Mouse (Mus musculus) intestine, embryonic 14.5 days (tissue): ENCODE data around the gene Thrap3. TPM values are rescaled to one million over a fixed set of nuclear protein-coding genes. Genes with fewer than 3 reads are reported as not detected.
"Not testable (repeated sequence)": the region's sequence is repeated elsewhere in the genome, so short reads cannot be mapped to it uniquely, and the experiment has no call there.

Source experiments
- ATAC-seq: fragments of 200-750 bp; cut with Nextera tagmentation; replicated peaks from 2 replicates; pipeline ENCODE4 v1.8.0; 2017; ENCODE audit warnings: low read depth, moderate number of reproducible peaks, moderate TSS enrichment, moderate library complexity; ENCODE audit not compliant: low FRiP score, low TSS enrichment
- DNase-seq: peaks from one replicate; pipeline ENCODE4 v3.0.0-alpha.2; 2018; ENCODE audit warnings: low spot score
- H3K27ac ChIP-seq: fragments of 300-500 bp; sonication (generic); 2 replicates; pipeline ENCODE4 v1.5.1; 2014; ENCODE audit warnings: low read depth, mild to moderate bottlenecking, control low read depth
- H3K27me3 ChIP-seq: fragments of 300-500 bp; sonication (generic); replicated peaks from 2 replicates; pipeline ENCODE4 v1.6.1; 2014; ENCODE audit warnings: low read length, control low read depth; ENCODE audit not compliant: control insufficient read depth, insufficient read depth
- H3K36me3 ChIP-seq: fragments of 300-500 bp; sonication (generic); 2 replicates; pipeline ENCODE4 v1.6.1; 2014; ENCODE audit warnings: low read length, control low read depth; ENCODE audit not compliant: control insufficient read depth, insufficient read depth
- H3K4me1 ChIP-seq: fragments of 300-500 bp; sonication (generic); replicated peaks from 2 replicates; pipeline ENCODE4 v1.6.1; 2014; ENCODE audit warnings: low read length, control low read depth, mixed read lengths; ENCODE audit not compliant: control insufficient read depth, insufficient read depth
- H3K4me2 ChIP-seq: fragments of 300-500 bp; sonication (generic); 2 replicates; pipeline ENCODE4 v1.6.1; 2014; ENCODE audit warnings: low read length
- H3K4me3 ChIP-seq: fragments of 300-500 bp; sonication (generic); 2 replicates; pipeline ENCODE4 v1.5.1; 2014; ENCODE audit warnings: low read depth, low read length, control low read depth, mixed read lengths
- H3K9ac ChIP-seq: fragments of 300-500 bp; sonication (generic); 2 replicates; pipeline ENCODE4 v1.6.1; 2014; ENCODE audit warnings: mild to moderate bottlenecking, low read length
- H3K9me3 ChIP-seq: fragments of 300-500 bp; sonication (generic); 2 replicates; pipeline ENCODE4 v1.6.1; 2016; ENCODE audit warnings: low read length, control low read depth; ENCODE audit not compliant: control insufficient read depth
- WGBS: fragments of 180-500 bp; shearing (Covaris S2); extraction: QIAGEN DNeasy Blood & Tissue Kit; methylation state at CpG from one replicate; pipeline ENCODE4 v1.1.7; 2014; 5-methylcytosine and 5-hydroxymethylcytosine counted together
- polyA plus RNA-seq: library from polyadenylated mRNA; unstranded; fragments of >200 nt; fragmentation: Nextera tagmentation; extraction: Ambion mirVana; gene quantifications from 2 replicates; pipeline ENCODE4 v1.2.1, GENCODE M21; 2014

The Thrap3 gene
- polyA plus RNA-seq, 1 experiment from 2014 or later = 206 TPM

DNA sequence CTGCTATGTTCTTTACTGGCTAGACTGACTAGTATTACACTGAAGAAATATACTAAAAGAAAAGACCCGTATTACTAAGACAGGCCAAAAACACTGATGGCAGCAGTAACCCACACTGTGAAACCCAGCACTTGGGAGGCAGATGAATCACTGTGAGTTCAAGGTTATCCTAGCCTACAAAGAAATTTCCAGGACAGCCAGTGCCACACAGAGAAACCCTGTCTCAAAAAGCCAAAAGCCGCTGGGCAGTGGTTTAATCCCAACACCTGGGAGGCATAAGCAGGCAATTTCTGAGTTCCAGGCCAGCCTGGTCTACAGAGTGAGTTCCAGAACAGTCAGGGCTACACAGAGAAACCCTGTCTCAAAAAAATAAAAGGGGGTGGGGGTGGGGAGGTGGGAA, 11.9 kb downstream of the Thrap3 start:
- ATAC-seq = no peak
- DNase-seq = no peak
- Histone ChIP-seq H3K27me3 (no peaks in the 10 kb centered on the region), H3K9ac (no peak overlapping the region), H3K4me2 (no peak overlapping the region), H3K27ac (no peak overlapping the region), H3K36me3 (peaks cover 65% of the 10 kb centered on the region), H3K9me3 (no peaks in the 10 kb centered on the region), H3K4me3 (no peak overlapping the region), H3K4me1 (no peaks in the 10 kb centered on the region)
- 86% methylated on average over 2 of the region's 2 CpGs for WGBS

DNA sequence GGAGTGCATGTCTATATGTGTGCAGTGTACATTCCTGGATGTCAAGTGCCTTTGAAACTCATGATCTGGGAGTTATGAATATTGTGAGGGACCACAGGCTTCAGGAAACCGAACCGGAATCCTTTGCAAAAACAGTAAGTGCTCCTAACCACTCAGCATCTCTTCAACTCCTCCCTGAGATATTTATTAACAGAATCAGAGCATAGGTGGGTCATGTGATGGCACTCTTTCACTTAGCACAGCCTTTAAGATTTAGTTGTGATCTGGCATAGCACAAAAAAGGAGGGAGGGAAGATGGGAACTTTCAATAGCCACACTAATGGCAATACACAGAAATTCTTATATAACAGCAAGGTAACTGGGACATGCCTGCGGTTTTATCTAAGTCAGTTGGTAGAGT, 15.5 kb downstream of the Thrap3 start:
- no peak overlapping the region for H3K4me2 ChIP-seq
- WGBS = 85% methylated on average over 3 of the region's 3 CpGs
- H3K36me3 ChIP-seq = peaks cover 69% of the 10 kb centered on the region
- H3K9ac ChIP-seq = no peak overlapping the region
- no peak for DNase-seq
- no peaks in the 10 kb centered on the region for H3K9me3 ChIP-seq
- H3K4me3 ChIP-seq = no peak overlapping the region
- no peak for ATAC-seq
- H3K27me3 ChIP-seq = no peaks in the 10 kb centered on the region
- no peak overlapping the region for H3K27ac ChIP-seq
- no peaks in the 10 kb centered on the region for H3K4me1 ChIP-seq

DNA sequence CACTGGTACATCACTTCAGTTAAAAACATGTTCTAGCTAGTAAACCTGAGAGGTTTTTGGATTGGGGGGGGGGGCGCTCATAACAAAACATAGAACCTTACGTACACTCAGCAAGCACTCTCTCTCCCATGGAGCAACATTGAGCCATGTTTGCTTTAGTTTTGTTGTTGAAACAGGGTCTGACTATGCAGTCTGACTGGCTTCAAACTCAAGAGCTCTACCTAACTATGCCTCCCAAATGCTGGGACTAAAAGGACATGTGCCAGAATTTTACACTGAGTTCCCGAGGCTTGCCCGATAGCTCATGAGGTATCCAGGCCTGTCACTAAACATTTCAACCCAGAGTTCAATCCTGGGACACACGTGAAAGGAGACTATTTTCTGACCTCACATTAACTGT, 19.5 kb downstream of the Thrap3 start:
- Histone ChIP-seq H3K9me3 (no peaks in the 10 kb centered on the region), H3K27me3 (no peaks in the 10 kb centered on the region), H3K9ac (no peak overlapping the region), H3K4me2 (no peak overlapping the region), H3K4me1 (no peaks in the 10 kb centered on the region), H3K4me3 (no peak overlapping the region), H3K36me3 (peaks cover 80% of the 10 kb centered on the region), H3K27ac (no peak overlapping the region)
- no peak for ATAC-seq
- DNase-seq = no peak
- 91% methylated on average over 5 of the region's 5 CpGs for WGBS

DNA sequence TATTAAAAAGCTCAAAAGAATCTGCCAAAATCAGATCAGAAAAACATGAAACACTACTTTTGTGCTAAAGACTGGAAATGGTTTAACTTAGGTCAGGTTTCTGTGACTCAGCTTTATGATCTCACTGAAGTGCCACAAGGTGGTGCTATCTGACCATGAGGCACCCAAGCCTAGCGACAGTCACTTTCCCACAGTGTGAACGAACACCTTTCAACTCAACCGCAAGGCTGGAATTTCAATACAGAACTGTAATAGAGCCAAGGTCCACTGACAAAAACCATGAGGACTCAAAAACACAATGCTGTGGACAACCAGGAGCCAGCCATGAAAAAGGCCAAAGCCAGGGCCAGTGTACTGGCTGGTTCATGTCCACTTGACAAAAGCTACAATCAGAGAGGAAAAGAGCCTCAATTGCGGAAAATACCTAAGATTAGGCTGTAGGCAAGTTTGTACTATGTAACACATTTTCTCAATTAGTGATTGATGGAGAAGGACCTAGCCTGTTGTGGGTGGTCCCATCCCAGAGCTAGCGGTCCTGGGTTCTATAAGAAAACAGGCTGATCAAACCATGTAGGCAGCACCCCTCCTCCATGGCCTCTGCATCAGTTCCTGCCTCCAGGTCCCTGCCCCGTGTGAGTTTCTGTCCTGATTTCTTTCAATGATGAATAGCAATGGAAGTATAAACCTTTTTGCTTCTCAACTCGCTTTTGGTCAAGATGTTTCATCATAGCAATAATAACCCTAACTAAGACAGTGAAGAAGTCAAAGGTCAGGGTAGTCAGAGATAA, 21.2 kb downstream of the Thrap3 start:
- H3K4me2 ChIP-seq = no peak overlapping the region
- H3K4me1 ChIP-seq = no peaks in the 10 kb centered on the region
- peaks cover 83% of the 10 kb centered on the region for H3K36me3 ChIP-seq
- ATAC-seq (0 out of 2 replicates have a peak, but pooled peaks have one; percentile 50), DNase-seq (peak; percentile 65)
- no peak overlapping the region for H3K9ac ChIP-seq
- H3K9me3 ChIP-seq = no peaks in the 10 kb centered on the region
- WGBS = 58% methylated on average over 7 of the region's 7 CpGs
- no peak overlapping the region for H3K4me3 ChIP-seq
- H3K27ac ChIP-seq = no peak overlapping the region
- H3K27me3 ChIP-seq = no peaks in the 10 kb centered on the region

DNA sequence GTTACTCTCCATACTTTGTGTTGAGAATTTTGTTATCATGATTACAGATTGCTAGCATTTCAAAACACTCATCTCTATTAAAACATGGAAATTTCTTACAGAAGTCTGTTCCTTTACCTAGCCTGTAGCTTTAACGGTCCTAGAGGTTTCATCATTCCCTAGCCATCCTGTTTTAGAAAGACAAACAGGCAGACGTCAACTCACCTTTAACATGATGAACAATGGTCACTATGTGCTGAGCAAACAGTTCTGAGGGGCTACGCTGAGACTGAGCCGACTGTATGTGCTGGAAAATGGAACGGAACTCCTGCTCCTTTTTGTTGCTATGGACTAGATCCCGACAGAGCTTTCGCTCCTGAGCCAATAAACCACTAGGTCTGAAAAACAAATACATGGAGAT, 26.6 kb downstream of the Thrap3 start:
- not testable (repeated sequence) for H3K4me3 ChIP-seq, H3K9me3 ChIP-seq, H3K27ac ChIP-seq, H3K4me1 ChIP-seq, ATAC-seq, H3K9ac ChIP-seq, DNase-seq, H3K27me3 ChIP-seq, H3K4me2 ChIP-seq
- WGBS = 81% methylated on average over 7 of the region's 7 CpGs
- peaks cover 94% of the 10 kb centered on the region for H3K36me3 ChIP-seq

DNA sequence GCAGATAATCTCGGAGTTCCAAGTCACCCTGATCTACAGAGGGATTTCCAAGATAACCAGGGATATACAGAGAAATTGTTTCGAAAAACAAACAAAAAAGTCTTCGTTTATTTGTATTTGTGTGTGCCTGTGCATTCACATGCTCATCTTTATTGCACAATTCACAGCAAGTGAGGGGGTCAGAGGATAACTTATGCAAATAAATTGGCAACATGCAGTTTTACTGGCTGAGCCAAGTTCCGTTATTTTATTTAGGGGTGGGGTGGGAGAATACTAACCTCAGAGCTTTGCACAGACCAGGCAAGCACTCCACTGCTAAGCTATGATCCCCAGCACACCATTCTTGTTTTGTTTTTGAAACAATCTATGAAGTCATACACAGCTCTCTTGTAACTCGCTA, 28.8 kb downstream of the Thrap3 start:
- DNase-seq (no peak), ATAC-seq (no peak)
- Histone ChIP-seq H3K4me1 (no peaks in the 10 kb centered on the region), H3K9me3 (no peaks in the 10 kb centered on the region), H3K4me3 (no peak overlapping the region), H3K27me3 (no peaks in the 10 kb centered on the region), H3K27ac (no peak overlapping the region), H3K36me3 (peaks cover 94% of the 10 kb centered on the region), H3K9ac (no peak overlapping the region), H3K4me2 (no peak overlapping the region)
- 92% methylated on average over 5 of the region's 5 CpGs for WGBS

DNA sequence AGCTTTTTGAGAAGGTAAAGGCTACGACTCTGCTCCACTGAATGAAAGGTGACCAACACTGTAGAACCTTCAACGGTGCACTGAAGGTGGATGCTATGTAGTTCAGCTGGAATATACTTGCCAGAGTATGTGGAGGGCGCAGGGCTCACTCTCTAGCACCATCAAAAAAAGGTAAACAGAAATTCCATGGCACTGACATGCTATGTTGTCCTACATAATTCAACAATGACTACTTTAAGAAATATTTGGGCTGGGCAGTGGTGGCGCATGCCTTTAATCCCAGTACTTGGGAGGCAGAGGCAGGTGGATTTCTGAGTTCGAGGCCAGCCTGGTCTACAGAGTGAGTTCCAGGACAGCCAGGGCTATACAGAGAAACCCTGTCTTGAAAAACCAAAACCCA, 31.8 kb downstream of the Thrap3 start:
- DNase-seq, H3K9ac ChIP-seq, H3K27me3 ChIP-seq, H3K4me2 ChIP-seq, H3K27ac ChIP-seq, ATAC-seq, H3K9me3 ChIP-seq, H3K4me1 ChIP-seq, H3K4me3 ChIP-seq: not testable (repeated sequence)
- peaks cover 96% of the 10 kb centered on the region for H3K36me3 ChIP-seq
- WGBS = 96% methylated on average over 5 of the region's 5 CpGs

DNA sequence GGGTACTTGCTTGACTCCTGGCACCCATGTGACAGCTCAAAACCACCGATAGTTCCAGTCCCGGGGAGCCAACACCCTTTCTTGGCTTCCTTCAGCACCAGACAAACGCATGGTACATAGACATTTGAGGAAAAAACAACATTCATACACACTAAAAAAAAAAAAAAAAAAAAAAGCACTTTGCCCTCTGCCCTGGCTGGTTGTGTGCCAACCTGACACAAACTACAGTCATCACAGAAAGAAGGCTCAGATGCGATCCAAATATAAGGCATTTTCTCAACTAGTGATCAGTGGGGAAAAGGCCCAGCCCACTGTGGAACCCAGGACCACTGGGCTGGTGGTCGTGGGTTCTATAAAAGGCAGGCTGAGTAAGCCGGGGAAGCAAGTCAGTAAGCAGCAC, 33.7 kb downstream of the Thrap3 start:
- DNase-seq = no peak
- no peaks in the 10 kb centered on the region for H3K4me1 ChIP-seq
- H3K9ac ChIP-seq = no peak overlapping the region
- H3K27ac ChIP-seq = no peak overlapping the region
- WGBS = 89% methylated on average over 6 of the region's 6 CpGs
- H3K4me2 ChIP-seq = no peak overlapping the region
- no peak overlapping the region for H3K4me3 ChIP-seq
- H3K36me3 ChIP-seq = peaks cover 79% of the 10 kb centered on the region
- no peak for ATAC-seq
- H3K27me3 ChIP-seq = no peaks in the 10 kb centered on the region
- H3K9me3 ChIP-seq = no peaks in the 10 kb centered on the region

DNA sequence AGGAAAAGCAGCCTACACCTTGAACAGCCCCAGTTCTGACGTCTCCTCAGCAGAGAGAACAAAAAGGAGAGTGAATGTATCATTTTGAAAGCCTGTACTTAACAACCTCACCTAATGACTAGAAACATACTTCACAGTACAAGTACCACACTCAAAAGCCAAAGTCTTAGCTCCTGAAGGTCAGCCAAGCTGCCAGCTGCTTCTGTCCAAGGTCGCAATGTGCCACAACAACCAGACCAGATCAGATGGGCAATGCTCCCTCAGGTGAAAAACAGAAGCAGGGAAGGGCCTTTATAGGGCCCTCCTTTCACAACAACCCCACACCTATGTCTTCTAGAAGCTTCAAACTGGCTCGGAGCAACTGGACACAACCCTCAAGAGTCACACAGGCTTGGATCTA, 36.5 kb downstream of the Thrap3 start:
- 77% methylated on average over 3 of the region's 3 CpGs for WGBS
- Histone ChIP-seq H3K36me3 (peaks cover 51% of the 10 kb centered on the region), H3K9me3 (no peaks in the 10 kb centered on the region), H3K27me3 (no peaks in the 10 kb centered on the region), H3K4me1 (peaks cover 9% of the 10 kb centered on the region; the same call in 1 of the 2 replicates), H3K4me2 (no peak overlapping the region), H3K9ac (no peak overlapping the region), H3K4me3 (no peak overlapping the region), H3K27ac (no peak overlapping the region)
- ATAC-seq = no peak
- DNase-seq = no peak
